Mouse (Mus musculus): Measurements from ENCODE around the gene Nrsn2. TPM values are rescaled to one million over a fixed set of nuclear protein-coding genes. Genes with fewer than 3 reads are reported as not detected.
A peak's percentile ranks its signal among the peaks of the same experiment; 100 is the strongest.

Nrsn2 gene
- total and polyA plus RNA-seq, 3 experiments: not detected

DNA sequence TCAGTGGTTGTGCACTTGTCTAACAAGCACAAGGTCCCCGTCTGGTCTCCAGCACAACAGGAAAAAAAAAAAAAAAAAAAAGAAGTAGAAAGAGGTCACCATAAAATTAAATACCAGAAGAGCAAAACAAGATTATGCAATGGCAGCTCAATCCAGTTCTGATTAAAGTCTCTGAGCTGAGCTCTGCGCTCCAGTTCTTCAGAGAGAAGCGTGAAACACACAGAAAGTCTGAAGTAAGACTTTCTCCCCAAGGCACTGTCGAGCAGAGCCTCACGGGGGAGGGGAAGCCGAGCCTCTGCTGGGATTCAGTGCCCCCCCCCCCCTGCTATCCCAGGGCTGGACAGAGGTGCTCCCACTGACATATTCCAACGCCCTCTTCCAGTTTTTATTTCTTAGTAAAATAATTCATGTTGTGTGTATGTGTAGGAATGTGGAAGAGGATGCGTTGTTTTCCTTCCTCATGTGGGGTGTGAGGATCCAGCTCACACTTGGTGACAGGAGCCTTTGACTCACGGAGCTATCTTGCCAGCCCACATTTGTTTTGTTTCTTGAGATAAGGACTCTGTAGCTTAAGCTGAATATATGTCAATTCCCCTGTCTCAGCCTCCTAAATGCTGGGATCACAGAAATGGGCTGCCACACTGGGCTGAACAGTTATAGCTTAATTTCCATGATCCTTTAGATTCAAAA is 29.5 kb downstream of the Nrsn2 start:
- peaks cover 87% of the 10 kb centered on the region for H3K4me1 ChIP-seq (ENCODE audit: insufficient read depth, low read depth, low read length)
- DNase-seq (ENCODE audit: low spot score) (no peak), ATAC-seq (ENCODE audit: extremely low read depth, insufficient number of reproducible peaks, low FRiP score, poor library complexity, severe bottlenecking) (peak; percentile 66)
- no peaks in the 10 kb centered on the region for H3K27me3 ChIP-seq (ENCODE audit: insufficient read depth, low read length)
- peaks cover 11% of the 10 kb centered on the region for H3K36me3 ChIP-seq (replicated peaks)
- peak overlapping the region; percentile 38; the same call in 1 of the 2 replicates for H3K4me3 ChIP-seq (ENCODE audit: low read depth, low read length)
- no peak for TF ChIP-seq GATA2 (IDR thresholded peaks at IDR 0.05; ENCODE audit: borderline replicate concordance, low read depth, low read length)
- TF ChIP-seq TAL1 (conservative IDR thresholded peaks at IDR 0.05; ENCODE audit: low read depth, low read length): peak; percentile 60
- no peak for TF ChIP-seq POLR2AphosphoS5 (IDR thresholded peaks at IDR 0.05; ENCODE audit: insufficient replicate concordance, low read depth, low read length)
- H3K9me3 ChIP-seq (replicated peaks): no peaks in the 10 kb centered on the region

DNA sequence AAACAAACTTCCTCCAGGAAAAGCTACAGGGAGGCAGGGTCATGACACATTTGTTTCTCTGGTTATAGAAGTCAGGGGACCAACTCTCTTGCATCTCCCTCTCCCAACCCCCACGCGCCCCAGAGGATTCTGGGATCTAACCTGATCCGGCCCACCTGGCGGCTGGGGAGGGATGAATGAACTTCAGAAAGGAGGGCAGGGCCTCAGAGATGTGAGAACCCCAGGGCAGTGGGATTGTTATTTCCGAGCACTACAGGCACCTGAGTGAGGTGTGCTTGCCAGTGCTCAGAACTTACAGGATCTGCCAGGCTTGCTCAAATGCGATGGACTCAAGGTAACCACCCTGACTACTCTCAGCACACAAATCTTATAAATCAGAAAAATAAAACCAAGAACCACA is 31.0 kb downstream of the Nrsn2 start:
- Histone ChIP-seq H3K9me3 (replicated peaks) (no peaks in the 10 kb centered on the region), H3K36me3 (replicated peaks) (peaks cover 19% of the 10 kb centered on the region), H3K27me3 (ENCODE audit: insufficient read depth, low read length) (no peaks in the 10 kb centered on the region), H3K4me3 (ENCODE audit: low read depth, low read length) (no peak overlapping the region), H3K4me1 (ENCODE audit: insufficient read depth, low read depth, low read length) (peaks cover 79% of the 10 kb centered on the region)
- TF ChIP-seq POLR2AphosphoS5 (IDR thresholded peaks at IDR 0.05; ENCODE audit: insufficient replicate concordance, low read depth, low read length): no peak
- no peak for TF ChIP-seq TAL1 (conservative IDR thresholded peaks at IDR 0.05; ENCODE audit: low read depth, low read length)
- no peak for TF ChIP-seq GATA1 (IDR thresholded peaks at IDR 0.05; ENCODE audit: borderline replicate concordance, low read length)
- no peak for TF ChIP-seq CTCF (IDR thresholded peaks at IDR 0.05; ENCODE audit: low read depth, low read length)
- no peak for TF ChIP-seq GATA2 (IDR thresholded peaks at IDR 0.05; ENCODE audit: borderline replicate concordance, low read depth, low read length)
- ATAC-seq (ENCODE audit: extremely low read depth, insufficient number of reproducible peaks, low FRiP score, poor library complexity, severe bottlenecking): no peak
- DNase-seq (ENCODE audit: low spot score): no peak

DNA sequence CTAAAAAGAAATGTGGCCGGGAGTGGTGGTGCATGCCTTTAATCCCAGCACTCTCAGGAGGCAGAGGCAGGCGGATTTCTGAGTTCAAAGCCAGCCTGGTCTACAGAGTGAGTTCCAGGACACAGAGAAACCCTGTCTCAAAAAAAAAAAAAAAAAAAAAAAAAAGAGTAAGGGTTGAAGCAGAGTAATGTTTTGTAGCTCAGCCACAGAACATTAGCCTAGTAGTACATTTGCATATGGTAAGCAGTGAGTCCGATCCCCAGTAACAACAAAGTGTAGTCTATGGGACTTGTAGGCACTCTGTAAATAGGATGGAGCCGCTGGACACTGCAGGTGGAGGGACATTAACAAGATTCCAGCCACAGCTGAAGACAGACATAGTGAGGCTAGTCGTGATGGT is 31.5 kb downstream of the Nrsn2 start:
- Histone ChIP-seq H3K36me3 (replicated peaks) (peaks cover 22% of the 10 kb centered on the region), H3K9me3 (replicated peaks) (no peaks in the 10 kb centered on the region), H3K4me1 (ENCODE audit: insufficient read depth, low read depth, low read length) (peaks cover 76% of the 10 kb centered on the region), H3K27me3 (ENCODE audit: insufficient read depth, low read length) (no peaks in the 10 kb centered on the region), H3K4me3 (ENCODE audit: low read depth, low read length) (no peak overlapping the region)
- ATAC-seq (ENCODE audit: extremely low read depth, insufficient number of reproducible peaks, low FRiP score, poor library complexity, severe bottlenecking): no peak
- DNase-seq (ENCODE audit: low spot score): no peak
- no peak for TF ChIP-seq GATA2 (IDR thresholded peaks at IDR 0.05; ENCODE audit: borderline replicate concordance, low read depth, low read length)
- TF ChIP-seq TAL1 (conservative IDR thresholded peaks at IDR 0.05; ENCODE audit: low read depth, low read length): no peak
- no peak for TF ChIP-seq POLR2AphosphoS5 (IDR thresholded peaks at IDR 0.05; ENCODE audit: insufficient replicate concordance, low read depth, low read length)
- TF ChIP-seq CTCF (IDR thresholded peaks at IDR 0.05; ENCODE audit: low read depth, low read length): no peak
- no peak for TF ChIP-seq GATA1 (IDR thresholded peaks at IDR 0.05; ENCODE audit: borderline replicate concordance, low read length)

DNA sequence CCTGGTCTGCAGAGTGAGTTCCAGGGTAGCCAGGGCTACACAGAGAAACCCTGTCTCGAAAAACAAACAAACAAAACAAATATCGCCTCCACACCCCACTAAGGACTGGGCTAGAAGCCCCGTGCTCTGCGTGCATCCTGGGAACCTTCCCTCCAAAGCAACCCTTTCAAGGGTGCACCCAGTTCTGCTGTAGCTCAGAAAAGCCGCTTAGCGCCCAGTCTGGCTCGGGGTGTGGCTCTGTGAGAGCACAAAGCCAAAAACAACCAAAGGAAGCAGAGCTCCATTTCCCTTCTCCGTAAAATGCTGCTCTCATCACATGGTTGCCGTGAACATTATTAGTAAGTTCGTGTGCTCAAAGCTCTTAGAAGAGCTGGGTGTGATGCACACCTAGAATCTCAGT is 32.1 kb downstream of the Nrsn2 start:
- DNase-seq (ENCODE audit: low spot score) (no peak), ATAC-seq (ENCODE audit: extremely low read depth, insufficient number of reproducible peaks, low FRiP score, poor library complexity, severe bottlenecking) (no peak)
- peaks cover 74% of the 10 kb centered on the region for H3K4me1 ChIP-seq (ENCODE audit: insufficient read depth, low read depth, low read length)
- H3K9me3 ChIP-seq (replicated peaks): no peaks in the 10 kb centered on the region
- H3K36me3 ChIP-seq (replicated peaks): peaks cover 28% of the 10 kb centered on the region
- TF ChIP-seq GATA1 (IDR thresholded peaks at IDR 0.05; ENCODE audit: borderline replicate concordance, low read length) (no peak), CTCF (IDR thresholded peaks at IDR 0.05; ENCODE audit: low read depth, low read length) (no peak), TAL1 (conservative IDR thresholded peaks at IDR 0.05; ENCODE audit: low read depth, low read length) (no peak), POLR2AphosphoS5 (IDR thresholded peaks at IDR 0.05; ENCODE audit: insufficient replicate concordance, low read depth, low read length) (no peak), GATA2 (IDR thresholded peaks at IDR 0.05; ENCODE audit: borderline replicate concordance, low read depth, low read length) (no peak)
- peak overlapping the region; percentile 82 for H3K4me3 ChIP-seq (ENCODE audit: low read depth, low read length)
- H3K27me3 ChIP-seq (ENCODE audit: insufficient read depth, low read length): no peaks in the 10 kb centered on the region

DNA sequence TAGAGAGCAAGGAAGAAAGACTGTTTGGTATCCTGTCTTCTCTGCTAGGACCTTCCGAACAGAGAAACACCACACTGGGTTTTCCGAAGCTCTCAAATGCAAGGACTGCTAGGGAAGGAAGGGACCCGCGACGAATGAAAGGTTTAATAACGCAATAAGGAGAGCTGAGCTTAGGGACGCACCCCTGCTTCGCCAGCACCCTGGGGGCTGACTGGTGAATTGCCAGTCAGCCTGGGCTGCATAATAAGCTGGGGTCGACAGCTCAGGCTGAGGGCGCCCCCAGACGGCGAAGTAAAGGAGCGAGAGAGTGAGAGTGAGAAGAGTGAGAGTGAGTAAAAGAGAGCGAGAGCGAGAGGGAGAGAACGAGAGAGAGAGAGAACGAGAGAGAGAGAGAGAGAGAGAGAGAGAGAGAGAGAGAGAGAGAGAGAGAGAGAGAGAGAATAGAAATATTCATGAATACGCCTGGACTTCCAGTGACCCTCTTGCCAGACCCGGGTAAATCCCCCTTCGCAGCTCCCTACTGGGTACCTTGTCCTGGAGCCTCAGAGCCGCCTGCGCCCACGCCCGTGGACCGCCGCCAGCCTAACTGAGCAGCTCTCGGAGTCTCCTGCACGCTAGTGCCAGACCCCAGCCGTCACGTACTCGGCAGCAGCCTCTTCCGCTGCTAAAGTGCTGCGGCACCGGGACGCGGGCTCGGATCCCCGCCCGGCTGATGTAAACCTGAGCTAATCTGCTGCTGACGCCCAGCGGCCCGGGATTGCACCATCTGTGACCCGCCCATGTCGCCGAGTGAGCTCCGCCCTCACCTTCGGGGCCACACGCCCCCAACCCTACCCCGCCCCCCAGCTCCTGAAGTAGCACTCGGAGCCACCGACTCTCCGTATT is 32.9 kb downstream of the Nrsn2 start, which contains the start of gene Trib3:
Gene Trib3, minus strand, starts transcription at position 704 of the 885 bp plus-strand sequence.
- DNase-seq (ENCODE audit: low spot score): peak; percentile 83
- H3K4me1 ChIP-seq (ENCODE audit: insufficient read depth, low read depth, low read length): peaks cover 67% of the 10 kb centered on the region
- ATAC-seq (ENCODE audit: extremely low read depth, insufficient number of reproducible peaks, low FRiP score, poor library complexity, severe bottlenecking): peak; percentile 52
- H3K4me3 ChIP-seq (ENCODE audit: low read depth, low read length): peak within 1 kb of the TSS; percentile 82
- peaks cover 36% of the 10 kb centered on the region for H3K36me3 ChIP-seq (replicated peaks)
- no peaks in the 10 kb centered on the region for H3K9me3 ChIP-seq (replicated peaks)
- TF ChIP-seq POLR2AphosphoS5 (IDR thresholded peaks at IDR 0.05; ENCODE audit: insufficient replicate concordance, low read depth, low read length) (no peak), CTCF (IDR thresholded peaks at IDR 0.05; ENCODE audit: low read depth, low read length) (peak; percentile 14; the same call in 1 of the 2 replicates), GATA2 (IDR thresholded peaks at IDR 0.05; ENCODE audit: borderline replicate concordance, low read depth, low read length) (no peak), TAL1 (conservative IDR thresholded peaks at IDR 0.05; ENCODE audit: low read depth, low read length) (no peak), GATA1 (IDR thresholded peaks at IDR 0.05; ENCODE audit: borderline replicate concordance, low read length) (no peak)
- H3K27me3 ChIP-seq (ENCODE audit: insufficient read depth, low read length): no peaks in the 10 kb centered on the region

DNA sequence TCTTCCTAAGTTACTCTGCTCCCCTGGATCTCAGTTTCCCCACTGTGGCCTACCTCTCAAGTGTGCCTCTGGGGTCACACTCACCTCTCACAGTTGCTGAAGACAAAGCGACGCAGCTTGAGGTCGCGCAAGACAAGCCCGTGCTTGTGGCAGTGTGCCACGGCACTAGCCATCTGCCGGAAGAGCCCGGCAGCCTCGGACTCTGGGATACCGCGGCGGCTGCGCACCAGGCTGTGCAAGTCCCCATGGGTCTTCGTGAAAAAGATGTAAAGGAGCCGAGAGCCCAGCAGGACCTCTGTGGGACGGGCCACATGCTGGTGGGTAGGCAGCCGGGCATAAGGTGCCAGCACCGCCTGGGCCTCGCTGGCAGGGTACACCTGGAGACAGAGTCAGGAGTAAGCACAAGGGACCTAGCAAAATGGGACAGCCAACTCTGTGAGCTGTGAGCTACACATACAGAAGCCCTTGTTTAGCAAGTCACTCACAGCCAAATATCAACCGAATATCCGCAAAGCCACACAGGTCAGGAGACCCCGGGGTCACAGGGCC is 36.7 kb downstream of the Nrsn2 start:
- TF ChIP-seq GATA1 (IDR thresholded peaks at IDR 0.05; ENCODE audit: borderline replicate concordance, low read length) (no peak), TAL1 (conservative IDR thresholded peaks at IDR 0.05; ENCODE audit: low read depth, low read length) (no peak), POLR2AphosphoS5 (IDR thresholded peaks at IDR 0.05; ENCODE audit: insufficient replicate concordance, low read depth, low read length) (no peak), CTCF (IDR thresholded peaks at IDR 0.05; ENCODE audit: low read depth, low read length) (no peak), GATA2 (IDR thresholded peaks at IDR 0.05; ENCODE audit: borderline replicate concordance, low read depth, low read length) (no peak)
- H3K4me3 ChIP-seq (ENCODE audit: low read depth, low read length): no peak overlapping the region
- H3K36me3 ChIP-seq (replicated peaks): peaks cover 61% of the 10 kb centered on the region
- H3K9me3 ChIP-seq (replicated peaks): no peaks in the 10 kb centered on the region
- ATAC-seq (ENCODE audit: extremely low read depth, insufficient number of reproducible peaks, low FRiP score, poor library complexity, severe bottlenecking) (no peak), DNase-seq (ENCODE audit: low spot score) (no peak)
- H3K27me3 ChIP-seq (ENCODE audit: insufficient read depth, low read length): no peaks in the 10 kb centered on the region
- peaks cover 59% of the 10 kb centered on the region for H3K4me1 ChIP-seq (ENCODE audit: insufficient read depth, low read depth, low read length)
